8 mouse cellular contexts compared by ENCODE assay signal in the genomic region with DNA sequence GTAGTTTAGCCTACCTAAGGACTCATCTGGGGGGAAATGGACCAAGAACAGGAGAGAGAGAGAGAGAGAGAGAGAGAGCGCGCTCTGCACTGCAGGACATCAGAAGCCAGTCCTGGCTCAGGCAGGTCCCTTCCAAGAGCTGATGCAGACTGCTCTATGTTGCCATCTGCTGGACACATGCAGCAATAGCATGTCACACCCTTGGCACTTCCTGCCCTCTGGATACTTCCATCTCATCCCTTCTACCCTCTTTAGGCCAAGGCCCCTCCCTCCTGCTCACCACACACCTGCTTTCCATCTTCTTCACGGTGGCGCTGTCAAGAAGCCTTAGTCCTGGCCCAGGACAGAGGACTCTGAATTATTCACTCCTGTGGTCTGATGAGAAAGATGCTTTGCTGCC. TPM values are rescaled to one million over a fixed set of nuclear protein-coding genes. Genes with fewer than 3 reads are reported as not detected.
A peak's percentile ranks its signal among the peaks of the same experiment; 100 is the strongest.
DNase-seq lines count a peak whose midpoint lies in the region; ATAC-seq lines count a peak whose summit lies in the region.
"Had no signal": no experiment of that assay in that cellular context is flagged by ENCODE, and none has a peak within 500 bp of the region (broad histone marks: within the 10 kb centered on the region; RNA-seq: fewer than 3 reads in every experiment).

No protein-coding gene starts in this region.

- peak; percentile 82 for DNase-seq in R1 (ENCODE audit: low read depth, low spot score)
- peak; percentile 78 for DNase-seq in cerebellum, adult 11 months
- peak; percentile 85 for DNase-seq in induced T-regulatory cell, adult 2 months (ENCODE audit: low read depth)
- DNase-seq in left cerebral cortex, postnatal 4 days, result peak; percentile 66
- DNase-seq in skeletal muscle tissue, adult 2 months (ENCODE audit: low read depth, low spot score), result peak; percentile 46

- no peak overlapping the region for H3K9ac ChIP-seq in midbrain, embryonic 12.5 days (replicated peaks)

- H3K36me3 ChIP-seq in midbrain, embryonic 12.5 days, result no peaks in the 10 kb centered on the region

- H3K4me2 ChIP-seq in midbrain, embryonic 12.5 days (replicated peaks), result no peak overlapping the region

- 0% methylated on average over 4 of the region's 4 CpGs for WGBS in midbrain, embryonic 12.5 days

- peak; percentile 80 for ATAC-seq in frontal cortex, adult (ENCODE audit: low TSS enrichment)
- ATAC-seq in midbrain, embryonic 12.5 days (ENCODE audit: low FRiP score, low read depth), result 0 out of 2 replicates have a peak, but pooled peaks have one; percentile 19

- no peak overlapping the region for H3K27ac ChIP-seq in midbrain, embryonic 12.5 days (replicated peaks)

- 0 out of 2 replicates have a peak, but pooled peaks cover 1% of the 10 kb centered on the region for H3K9me3 ChIP-seq in midbrain, embryonic 12.5 days

- no peaks in the 10 kb centered on the region; the same call in 1 of the 2 replicates for H3K27me3 ChIP-seq in midbrain, embryonic 12.5 days

- no peak overlapping the region for H3K4me3 ChIP-seq in midbrain, embryonic 12.5 days
- H3K4me3 ChIP-seq: myocyte had no signal

- intact Hi-C loops in left cerebral cortex, postnatal 4 days (cut with DNase I), result no loop called here

- H3K4me1 ChIP-seq in midbrain, embryonic 12.5 days, result peaks cover 29% of the 10 kb centered on the region

RNA-seq across cellular contexts. Expression of a gene that starts 5.3 kb away (rescaled TPM):
- total RNA-seq in left cerebral cortex, postnatal 4 days (2021), result not detected
- polyA plus RNA-seq in midbrain, embryonic 12.5 days (2016; fragmentation: Nextera tagmentation; extraction: Ambion mirVana), result not detected in 2 replicates
- polyA plus RNA-seq: myocyte had no signal

RNA-seq across cellular contexts. Expression of a gene that starts 31.7 kb away (rescaled TPM):
- 10 to 100 TPM; 13.2 TPM for total RNA-seq in left cerebral cortex, postnatal 4 days (2021)
- 23.2 and 24.7 TPM in 2 replicates for polyA plus RNA-seq in midbrain, embryonic 12.5 days (2016; fragmentation: Nextera tagmentation; extraction: Ambion mirVana)

RNA-seq across cellular contexts. Expression of a gene that starts 41.6 kb away (rescaled TPM):
- 10 to 100 TPM; 47.2 to 48.1 TPM for total RNA-seq in left cerebral cortex, postnatal 4 days (2021)
- polyA plus RNA-seq in midbrain, embryonic 12.5 days (2016; fragmentation: Nextera tagmentation; extraction: Ambion mirVana), result 58.3 and 63.2 TPM in 2 replicates

RNA-seq across cellular contexts. Expression of a gene that starts 46.1 kb away (rescaled TPM):
- total RNA-seq in left cerebral cortex, postnatal 4 days (2021), result not detected
- polyA plus RNA-seq in midbrain, embryonic 12.5 days (2016; fragmentation: Nextera tagmentation; extraction: Ambion mirVana), result not detected in 2 replicates
- polyA plus RNA-seq: myocyte had no signal
